Mouse (Mus musculus): Measurements from ENCODE around the gene Olfr876. TPM values are rescaled to one million over a fixed set of nuclear protein-coding genes. Genes with fewer than 3 reads are reported as not detected.
"Not testable (repeated sequence)": the region's sequence is repeated elsewhere in the genome, so short reads cannot be mapped to it uniquely, and the experiment has no call there.

Gene Olfr876
- not detected in 2 replicates for polyA plus RNA-seq (2015; fragmentation: Nextera tagmentation; extraction: Ambion mirVana)

- no peak for ATAC-seq (ENCODE audit: low read depth)
- H3K9me3 ChIP-seq (ENCODE audit: control insufficient read depth, low read length), result no peaks in the 10 kb centered on the region
- H3K27me3 ChIP-seq (ENCODE audit: control insufficient read depth, insufficient read depth, low read depth, low read length), result no peaks in the 10 kb centered on the region
- H3K4me3 ChIP-seq (ENCODE audit: low read length), result no peak within 1 kb of the TSS
- H3K36me3 ChIP-seq (ENCODE audit: control insufficient read depth, insufficient read depth, low read length), result no peaks in the 10 kb centered on the region
- H3K27ac ChIP-seq (ENCODE audit: low read length), result no peak within 1 kb of the TSS
- H3K4me1 ChIP-seq (replicated peaks; ENCODE audit: control insufficient read depth, insufficient read depth, low read length), result no peaks in the 10 kb centered on the region
- no peak within 1 kb of the TSS for H3K4me2 ChIP-seq (ENCODE audit: low read depth, low read length)
- no peak within 1 kb of the TSS for H3K9ac ChIP-seq (ENCODE audit: low read length)
Measured at GRCm38 (mm10) chr9:37802731-37803130, at the start of gene Olfr876. Olfr876 (plus strand) TSS chr9:37803031.

- Histone ChIP-seq H3K36me3 (ENCODE audit: control insufficient read depth, insufficient read depth, low read length) (no peaks in the 10 kb centered on the region), H3K4me1 (replicated peaks; ENCODE audit: control insufficient read depth, insufficient read depth, low read length) (no peaks in the 10 kb centered on the region), H3K27me3 (ENCODE audit: control insufficient read depth, insufficient read depth, low read depth, low read length) (no peaks in the 10 kb centered on the region), H3K9me3 (ENCODE audit: control insufficient read depth, low read length) (no peaks in the 10 kb centered on the region), H3K4me2 (ENCODE audit: low read depth, low read length) (no peak overlapping the region), H3K9ac (ENCODE audit: low read length) (no peak overlapping the region), H3K27ac (ENCODE audit: low read length) (no peak overlapping the region), H3K4me3 (ENCODE audit: low read length) (no peak overlapping the region)
- WGBS, result 81% methylated on average over 2 of the region's 2 CpGs
- ATAC-seq (ENCODE audit: low read depth), result no peak
Measured at GRCm38 (mm10) chr9:37761728-37762127, 41.1 kb upstream of the Olfr876 start.

- H3K27ac ChIP-seq (ENCODE audit: low read length), result no peak overlapping the region
- no peaks in the 10 kb centered on the region for H3K4me1 ChIP-seq (replicated peaks; ENCODE audit: control insufficient read depth, insufficient read depth, low read length)
- no peak overlapping the region for H3K9ac ChIP-seq (ENCODE audit: low read length)
- no peaks in the 10 kb centered on the region for H3K9me3 ChIP-seq (ENCODE audit: control insufficient read depth, low read length)
- no peaks in the 10 kb centered on the region for H3K27me3 ChIP-seq (ENCODE audit: control insufficient read depth, insufficient read depth, low read depth, low read length)
- no peak overlapping the region for H3K4me3 ChIP-seq (ENCODE audit: low read length)
- no peaks in the 10 kb centered on the region for H3K36me3 ChIP-seq (ENCODE audit: control insufficient read depth, insufficient read depth, low read length)
- H3K4me2 ChIP-seq (ENCODE audit: low read depth, low read length), result no peak overlapping the region
- 53% methylated on average over 2 of the region's 2 CpGs for WGBS
- no peak for ATAC-seq (ENCODE audit: low read depth)
Measured at GRCm38 (mm10) chr9:37762541-37762940, 40.3 kb upstream of the Olfr876 start.

GRCm38 (mm10) chr9:37770661-37771060 lies 32.2 kb upstream of the Olfr876 start:
- no peaks in the 10 kb centered on the region for H3K27me3 ChIP-seq (ENCODE audit: control insufficient read depth, insufficient read depth, low read depth, low read length)
- no peak overlapping the region for H3K27ac ChIP-seq (ENCODE audit: low read length)
- H3K36me3 ChIP-seq (ENCODE audit: control insufficient read depth, insufficient read depth, low read length), result no peaks in the 10 kb centered on the region
- H3K9ac ChIP-seq (ENCODE audit: low read length), result no peak overlapping the region
- H3K9me3 ChIP-seq (ENCODE audit: control insufficient read depth, low read length), result no peaks in the 10 kb centered on the region
- no peaks in the 10 kb centered on the region for H3K4me1 ChIP-seq (replicated peaks; ENCODE audit: control insufficient read depth, insufficient read depth, low read length)
- 59% methylated on average over 2 of the region's 2 CpGs for WGBS
- H3K4me3 ChIP-seq (ENCODE audit: low read length), result no peak overlapping the region
- no peak overlapping the region for H3K4me2 ChIP-seq (ENCODE audit: low read depth, low read length)
- ATAC-seq (ENCODE audit: low read depth), result no peak

- no peak within 1 kb of the TSS for H3K4me3 ChIP-seq (ENCODE audit: low read length)
- H3K4me2 ChIP-seq (ENCODE audit: low read depth, low read length), result no peak within 1 kb of the TSS
- H3K9me3 ChIP-seq (ENCODE audit: control insufficient read depth, low read length), result no peaks in the 10 kb centered on the region
- no peak within 1 kb of the TSS for H3K9ac ChIP-seq (ENCODE audit: low read length)
- no peaks in the 10 kb centered on the region for H3K4me1 ChIP-seq (replicated peaks; ENCODE audit: control insufficient read depth, insufficient read depth, low read length)
- H3K36me3 ChIP-seq (ENCODE audit: control insufficient read depth, insufficient read depth, low read length), result no peaks in the 10 kb centered on the region
- WGBS, result 25% methylated on average over 2 of the region's 2 CpGs
- H3K27me3 ChIP-seq (ENCODE audit: control insufficient read depth, insufficient read depth, low read depth, low read length), result no peaks in the 10 kb centered on the region
- no peak within 1 kb of the TSS for H3K27ac ChIP-seq (ENCODE audit: low read length)
- no peak for ATAC-seq (ENCODE audit: low read depth)
Measured at GRCm38 (mm10) chr9:37771759-37772158, 31.1 kb upstream of the Olfr876 start, which contains the start of gene Olfr875. Olfr875 (plus strand) TSS chr9:37771857.

GRCm38 (mm10) chr9:37782766-37783260 lies 20.0 kb upstream of the Olfr876 start:
- H3K4me2 ChIP-seq (ENCODE audit: low read depth, low read length), result peak overlapping the region; percentile 30; the same call in 1 of the 2 replicates

GRCm38 (mm10) chr9:37783394-37784387 lies 19.1 kb upstream of the Olfr876 start:
- H3K27ac ChIP-seq (ENCODE audit: low read length); H3K36me3 ChIP-seq (ENCODE audit: control insufficient read depth, insufficient read depth, low read length); H3K4me2 ChIP-seq (ENCODE audit: low read depth, low read length); H3K9ac ChIP-seq (ENCODE audit: low read length); H3K4me1 ChIP-seq (replicated peaks; ENCODE audit: control insufficient read depth, insufficient read depth, low read length); H3K27me3 ChIP-seq (ENCODE audit: control insufficient read depth, insufficient read depth, low read depth, low read length); H3K4me3 ChIP-seq (ENCODE audit: low read length); H3K9me3 ChIP-seq (ENCODE audit: control insufficient read depth, low read length): not testable (repeated sequence)
- ATAC-seq (ENCODE audit: low read depth), result peak; percentile 28; the same call in 1 of the 2 replicates
- WGBS, result 59% methylated on average over 11 of the region's 15 CpGs

More at GRCm38 (mm10) chr9:37782766-37783260, 20.0 kb upstream of the Olfr876 start:
- Histone ChIP-seq H3K36me3 (ENCODE audit: control insufficient read depth, insufficient read depth, low read length) (no peaks in the 10 kb centered on the region), H3K9ac (ENCODE audit: low read length) (no peak overlapping the region; the same call in 1 of the 2 replicates), H3K4me1 (replicated peaks; ENCODE audit: control insufficient read depth, insufficient read depth, low read length) (no peaks in the 10 kb centered on the region), H3K27me3 (ENCODE audit: control insufficient read depth, insufficient read depth, low read depth, low read length) (no peaks in the 10 kb centered on the region), H3K4me3 (ENCODE audit: low read length) (peak overlapping the region; percentile 22; the same call in 1 of the 2 replicates), H3K9me3 (ENCODE audit: control insufficient read depth, low read length) (no peaks in the 10 kb centered on the region), H3K27ac (ENCODE audit: low read length) (no peak overlapping the region)
- WGBS, result 6% methylated on average over 7 of the region's 7 CpGs
- peak; percentile 61; the same call in 1 of the 2 replicates for ATAC-seq (ENCODE audit: low read depth)

GRCm38 (mm10) chr9:37786411-37786810 lies 16.4 kb upstream of the Olfr876 start:
- no peaks in the 10 kb centered on the region for H3K9me3 ChIP-seq (ENCODE audit: control insufficient read depth, low read length)
- no peak overlapping the region for H3K27ac ChIP-seq (ENCODE audit: low read length)
- ATAC-seq (ENCODE audit: low read depth), result no peak
- H3K9ac ChIP-seq (ENCODE audit: low read length), result no peak overlapping the region
- no peaks in the 10 kb centered on the region for H3K27me3 ChIP-seq (ENCODE audit: control insufficient read depth, insufficient read depth, low read depth, low read length)
- H3K4me1 ChIP-seq (replicated peaks; ENCODE audit: control insufficient read depth, insufficient read depth, low read length), result no peaks in the 10 kb centered on the region
- WGBS, result 69% methylated on average over 2 of the region's 2 CpGs
- H3K4me2 ChIP-seq (ENCODE audit: low read depth, low read length), result no peak overlapping the region
- no peak overlapping the region for H3K4me3 ChIP-seq (ENCODE audit: low read length)
- no peaks in the 10 kb centered on the region for H3K36me3 ChIP-seq (ENCODE audit: control insufficient read depth, insufficient read depth, low read length)

GRCm38 (mm10) chr9:37802055-37802454 lies 776 bp upstream of the Olfr876 start:
- no peaks in the 10 kb centered on the region for H3K4me1 ChIP-seq (replicated peaks; ENCODE audit: control insufficient read depth, insufficient read depth, low read length)
- WGBS, result 81% methylated on average over 4 of the region's 4 CpGs
- H3K9me3 ChIP-seq (ENCODE audit: control insufficient read depth, low read length), result no peaks in the 10 kb centered on the region
- no peak overlapping the region for H3K4me3 ChIP-seq (ENCODE audit: low read length)
- no peak overlapping the region for H3K9ac ChIP-seq (ENCODE audit: low read length)
- no peak for ATAC-seq (ENCODE audit: low read depth)
- no peak overlapping the region for H3K27ac ChIP-seq (ENCODE audit: low read length)
- no peaks in the 10 kb centered on the region for H3K27me3 ChIP-seq (ENCODE audit: control insufficient read depth, insufficient read depth, low read depth, low read length)
- no peaks in the 10 kb centered on the region for H3K36me3 ChIP-seq (ENCODE audit: control insufficient read depth, insufficient read depth, low read length)
- H3K4me2 ChIP-seq (ENCODE audit: low read depth, low read length), result no peak overlapping the region

Data from lung, embryonic 16.5 days (tissue).